Mouse (Mus musculus): Measurements from ENCODE around the gene Ltbp1.

The Ltbp1 gene

DNA sequence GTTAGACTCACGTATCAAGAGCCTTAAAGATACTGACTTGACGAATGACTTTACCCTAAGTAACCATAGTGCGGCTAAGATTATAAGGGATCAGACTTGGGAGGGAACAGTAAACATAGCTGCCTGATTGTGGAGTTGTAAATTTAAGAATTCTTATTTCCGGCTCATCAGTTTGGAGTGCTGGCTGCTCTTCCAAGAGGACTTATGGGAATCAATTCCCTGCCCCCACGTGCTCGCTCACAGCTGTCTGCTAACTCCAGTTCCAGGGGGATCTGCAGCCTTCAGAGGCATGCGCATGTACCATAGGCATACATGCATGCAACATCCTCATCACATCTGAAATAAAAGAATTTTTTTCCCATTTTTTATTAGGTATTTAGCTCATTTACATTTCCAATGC is 61.0 kb downstream of the Ltbp1 start:
- DNase-seq (ENCODE audit: low read depth, low spot score), result no peak

DNA sequence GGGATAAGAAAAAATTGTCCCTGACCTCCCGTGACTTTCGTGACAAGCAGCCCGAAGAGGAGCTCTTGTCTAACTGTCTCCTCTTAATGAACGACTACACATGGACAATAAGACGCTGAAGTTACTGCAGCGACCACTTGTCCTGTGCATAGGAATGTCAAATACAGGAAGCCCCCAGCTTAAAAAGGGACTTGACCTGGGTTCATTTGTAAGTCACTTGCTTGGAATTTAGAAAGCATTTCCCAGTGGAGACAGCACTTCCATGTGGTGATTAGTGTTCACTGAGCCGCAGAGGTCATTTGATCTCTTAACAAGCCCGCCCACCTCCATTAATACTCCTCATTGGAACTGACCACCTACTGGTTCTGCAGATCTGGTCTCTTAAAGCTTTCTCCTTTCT is 61.9 kb downstream of the Ltbp1 start:
- no peak for DNase-seq (ENCODE audit: low read depth, low spot score)

DNA sequence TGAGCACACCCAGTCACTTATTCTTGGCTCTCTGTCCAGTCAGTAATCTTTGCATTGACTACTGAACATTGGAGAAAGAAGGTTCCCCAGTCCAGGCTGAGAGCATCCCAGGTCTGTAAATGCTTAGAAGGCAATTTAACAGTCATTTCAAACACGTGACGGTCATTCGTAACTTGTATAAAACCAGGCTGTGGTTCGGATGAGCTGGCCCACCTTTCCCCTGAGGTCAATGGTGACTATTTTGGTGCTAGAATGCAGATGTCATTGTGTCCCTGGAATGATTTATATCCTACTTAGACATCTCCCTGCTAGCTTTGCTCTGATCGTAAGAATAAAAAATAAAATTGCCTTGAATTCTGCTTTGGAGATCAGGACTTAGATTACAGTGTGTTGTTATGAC is 63.9 kb downstream of the Ltbp1 start:
- no peak for DNase-seq (ENCODE audit: low read depth, low spot score)

DNA sequence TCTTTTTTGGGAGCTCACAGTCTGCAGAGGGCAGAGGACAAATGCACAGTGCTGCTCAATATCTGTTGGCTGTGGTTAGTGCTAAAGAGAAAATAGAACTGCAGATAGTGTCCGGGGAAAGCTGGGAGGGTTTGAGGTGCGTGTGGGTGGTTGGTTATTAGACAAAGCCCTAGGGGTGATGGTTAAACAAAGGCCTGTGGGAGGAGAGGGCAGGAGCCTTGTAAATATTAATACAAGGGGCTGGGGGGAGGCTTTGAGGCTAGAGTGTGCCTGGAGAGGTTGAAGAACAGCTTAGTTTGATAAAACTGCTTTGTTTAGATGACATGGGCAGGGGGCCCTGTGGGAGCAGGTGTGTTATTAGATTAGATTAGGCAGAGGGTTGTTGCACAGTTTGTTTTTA is 65.8 kb downstream of the Ltbp1 start:
- no peak for DNase-seq (ENCODE audit: low read depth, low spot score)

DNA sequence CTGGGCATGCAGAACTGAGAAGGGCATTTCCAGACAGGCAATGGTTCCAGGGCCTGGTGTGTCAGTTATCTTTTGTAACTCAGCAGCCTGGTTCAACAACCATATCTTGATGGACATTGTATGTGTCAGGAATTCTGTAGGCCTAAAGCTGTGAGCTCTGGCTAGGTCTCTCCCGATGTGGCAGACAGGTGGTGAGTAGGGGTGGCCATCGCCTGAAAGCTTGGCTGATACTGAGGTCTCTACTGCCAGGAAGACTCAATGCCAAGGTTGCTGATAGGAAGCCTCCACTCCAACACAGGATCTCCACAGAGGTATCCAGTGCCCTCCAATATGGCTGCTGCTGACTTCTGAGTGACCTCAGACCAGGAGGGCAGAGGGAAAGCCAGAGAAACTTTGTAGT is 66.4 kb downstream of the Ltbp1 start:
- DNase-seq (ENCODE audit: low read depth, low spot score), result no peak

DNA sequence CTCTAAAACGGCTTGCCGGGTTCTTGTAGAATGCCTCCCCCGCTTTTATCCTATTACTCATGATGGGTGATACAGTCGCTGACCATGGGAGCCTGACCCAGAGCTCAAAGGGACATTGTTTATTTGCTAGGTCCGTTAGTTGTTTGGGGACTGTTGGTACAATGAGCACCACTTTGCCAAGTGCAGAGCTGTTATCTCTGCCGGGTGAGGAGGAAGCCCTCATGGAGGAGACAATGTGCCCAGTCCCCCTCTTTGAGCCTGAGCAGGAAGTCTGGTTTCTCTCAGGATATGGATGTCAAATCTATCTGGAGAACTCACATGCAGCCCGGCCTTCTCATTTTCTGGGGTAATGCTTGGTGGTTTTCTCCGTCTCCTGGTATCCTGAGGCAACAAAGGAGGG is 68.5 kb downstream of the Ltbp1 start:
- no peak for DNase-seq (ENCODE audit: low read depth, low spot score)

DNA sequence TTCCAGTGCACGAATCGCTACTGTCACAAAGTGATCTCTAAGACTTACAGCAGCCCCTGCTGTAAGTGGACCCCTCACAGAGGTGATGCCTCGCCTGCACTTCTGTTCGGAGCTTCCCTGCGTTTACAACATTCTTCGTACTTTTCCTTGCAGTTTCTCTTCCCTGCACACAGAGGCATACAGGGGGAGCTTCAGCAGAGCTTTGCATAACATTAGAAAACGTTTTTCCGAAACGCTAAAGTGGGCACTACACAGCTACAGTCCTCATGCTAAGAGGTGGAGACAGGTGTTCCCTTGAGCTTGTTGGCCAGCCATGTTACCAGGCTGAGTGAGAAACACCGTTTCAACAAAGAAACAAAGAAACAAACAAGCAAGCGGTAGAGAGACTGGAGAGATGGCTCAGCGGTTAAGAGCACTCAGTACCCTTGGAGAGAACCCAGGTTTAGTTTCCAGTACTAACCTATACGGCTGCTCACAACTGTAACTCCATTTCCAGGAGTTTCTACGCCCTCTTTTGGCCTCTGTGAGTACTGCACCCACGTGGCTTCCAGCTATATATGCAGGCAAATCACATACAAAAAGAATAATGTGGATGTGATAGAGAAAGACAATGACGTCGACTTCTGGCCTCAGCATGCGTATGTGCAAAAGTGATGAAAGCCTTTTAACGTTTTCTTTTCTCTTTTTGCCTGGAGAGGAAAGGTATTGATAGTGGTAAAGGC is 69.8 kb downstream of the Ltbp1 start:
- DNase-seq (ENCODE audit: low read depth, low spot score), result no peak

DNA sequence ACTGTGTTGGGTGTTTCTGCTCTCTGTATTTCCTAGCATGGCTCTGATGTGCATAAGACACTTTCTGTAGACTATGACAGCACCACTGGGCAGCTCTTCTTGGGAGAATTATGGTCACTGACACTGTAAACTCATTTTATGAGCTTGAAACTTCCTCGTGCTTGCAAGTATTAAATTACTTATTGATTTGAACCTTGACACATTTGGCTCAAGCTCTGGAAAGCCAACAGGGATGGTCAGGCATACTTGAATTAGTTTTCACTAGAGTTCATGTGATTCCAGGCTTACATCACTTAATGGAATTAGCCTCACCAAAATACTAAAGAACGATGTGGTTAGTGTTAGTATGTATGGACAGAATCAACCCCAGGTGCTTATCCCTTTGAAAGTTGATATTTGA is 76.0 kb downstream of the Ltbp1 start:
- DNase-seq (ENCODE audit: low read depth, low spot score), result no peak

DNA sequence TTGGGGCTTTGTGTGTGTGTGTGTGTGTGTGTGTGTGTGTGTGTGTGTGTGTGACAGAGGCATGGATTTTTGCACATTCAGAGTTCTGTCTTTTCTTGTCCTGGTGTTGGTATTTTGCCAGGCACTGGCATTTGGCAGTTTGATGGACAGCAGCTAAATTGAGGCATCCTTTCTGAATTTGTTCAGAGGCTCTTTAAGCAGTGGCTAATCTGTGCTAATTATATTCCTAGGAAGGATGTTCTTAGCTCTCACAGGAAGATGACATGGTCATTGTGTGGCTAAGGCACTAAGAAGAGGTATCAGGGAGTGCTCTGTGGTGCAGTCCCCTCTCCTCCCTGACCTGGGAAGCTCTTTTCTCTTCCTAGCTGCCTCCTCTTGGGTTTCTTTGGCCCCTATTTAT is 77.1 kb downstream of the Ltbp1 start:
- DNase-seq (ENCODE audit: low read depth, low spot score), result no peak

DNA sequence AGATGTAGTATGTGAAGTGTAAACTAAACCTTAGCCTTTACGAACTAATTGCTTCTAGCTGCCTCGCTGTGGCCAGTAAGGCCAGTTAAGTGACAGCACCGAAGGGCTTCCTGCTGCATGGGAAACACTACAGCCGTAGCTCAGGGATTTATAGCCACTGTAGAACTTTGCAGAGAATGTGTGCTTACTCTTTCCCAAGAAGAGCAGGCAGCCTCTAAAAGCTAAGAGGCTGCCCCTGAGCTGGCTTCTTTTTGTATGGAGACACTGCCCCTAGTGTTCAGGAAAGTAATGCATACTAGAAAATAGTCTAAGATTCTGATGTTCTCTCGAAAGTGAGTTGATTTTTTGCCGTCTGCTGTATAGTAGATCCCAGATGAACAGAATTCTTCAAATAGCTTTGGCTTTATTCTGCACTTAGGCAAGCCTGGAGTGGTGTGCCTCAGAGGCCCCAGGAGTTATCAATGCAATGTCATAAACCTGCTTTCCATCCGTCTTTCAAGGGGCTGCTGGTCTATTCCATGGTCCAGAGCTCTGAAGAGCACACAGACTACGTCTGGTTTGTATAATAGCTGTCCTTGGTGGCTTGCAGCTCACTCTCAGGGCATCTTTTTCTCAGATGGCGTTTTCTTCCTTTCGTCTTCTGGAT is 82.1 kb downstream of the Ltbp1 start:
- no peak for DNase-seq (ENCODE audit: low read depth, low spot score)

DNA sequence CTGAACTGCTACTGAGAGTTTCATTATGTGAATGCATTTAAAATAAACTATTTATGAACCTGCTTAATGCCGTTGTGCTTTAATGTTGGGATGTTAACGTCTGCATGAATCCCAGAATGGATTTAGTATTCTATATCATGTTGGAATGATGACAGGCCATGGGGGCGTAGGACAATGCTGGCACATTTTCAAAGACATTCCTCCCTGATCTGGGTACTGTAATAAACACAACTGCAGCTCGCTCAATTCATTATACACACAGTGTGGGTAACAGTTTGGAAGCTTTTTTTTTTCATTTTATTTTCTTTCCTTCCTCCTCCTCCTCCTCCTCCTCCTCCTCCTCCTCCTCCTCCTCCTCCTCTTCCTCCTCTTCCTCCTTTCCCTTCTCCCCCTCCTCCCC is 82.9 kb downstream of the Ltbp1 start:
- DNase-seq (ENCODE audit: low read depth, low spot score), result no peak

DNA sequence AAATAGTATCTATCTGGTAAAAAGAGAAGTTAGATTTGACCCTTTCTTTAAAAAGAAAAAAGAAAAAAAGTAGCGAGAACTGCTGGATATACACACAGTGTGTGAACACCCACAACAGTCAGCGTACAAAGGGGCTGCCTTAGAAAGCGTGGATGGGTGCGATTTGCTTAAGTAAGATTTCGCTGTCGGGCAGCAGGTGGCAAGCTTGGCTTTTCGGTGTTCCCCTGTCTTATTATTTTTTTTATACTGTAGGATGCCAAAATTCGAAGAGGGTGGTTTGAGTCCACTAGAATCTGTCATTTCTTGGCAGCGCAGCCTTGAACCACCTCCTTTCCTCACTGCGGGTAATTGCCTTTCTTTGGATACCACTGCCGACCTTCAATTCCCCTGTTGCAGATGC is 83.4 kb downstream of the Ltbp1 start:
- no peak for DNase-seq (ENCODE audit: low read depth, low spot score)

DNA sequence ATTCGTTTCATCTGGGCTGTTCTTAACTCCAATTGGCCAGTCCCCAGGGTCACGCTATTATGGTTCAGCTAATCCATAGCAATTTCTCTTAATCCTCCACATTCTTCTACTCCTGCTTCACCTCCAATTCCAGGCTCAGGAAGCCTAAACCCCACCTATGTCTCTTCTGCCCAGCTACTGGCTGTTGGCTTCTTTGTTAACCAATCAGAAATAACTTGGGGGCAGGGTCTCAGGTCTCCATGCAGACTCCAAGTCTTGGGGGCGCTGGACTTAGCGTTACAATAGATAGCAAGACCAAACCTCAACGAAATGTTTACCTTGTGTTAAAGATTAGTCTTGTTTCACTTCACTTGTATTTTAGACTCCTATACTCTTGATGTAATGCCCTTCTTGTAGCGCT is 85.2 kb downstream of the Ltbp1 start:
- no peak for DNase-seq (ENCODE audit: low read depth, low spot score)

DNA sequence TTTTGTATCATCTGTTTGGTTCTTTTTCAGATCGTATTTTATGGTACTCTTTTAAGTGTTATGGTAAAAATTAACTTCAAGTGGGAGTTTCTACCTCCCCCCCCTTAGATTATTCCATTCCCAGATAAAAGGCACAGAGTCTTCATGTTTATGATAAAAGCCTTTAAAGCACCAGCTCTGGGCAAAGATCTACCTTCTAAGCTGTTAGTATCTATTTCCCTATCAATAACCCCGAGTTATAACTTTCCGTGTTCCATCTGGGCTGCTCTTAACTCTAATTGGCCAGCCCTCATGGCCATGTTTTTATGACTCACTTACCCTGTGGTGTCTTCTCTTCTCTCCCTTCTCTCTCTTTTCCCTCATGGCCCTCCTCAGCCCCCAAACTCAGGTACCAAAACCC is 88.2 kb downstream of the Ltbp1 start:
- no peak for DNase-seq (ENCODE audit: low read depth, low spot score)

DNA sequence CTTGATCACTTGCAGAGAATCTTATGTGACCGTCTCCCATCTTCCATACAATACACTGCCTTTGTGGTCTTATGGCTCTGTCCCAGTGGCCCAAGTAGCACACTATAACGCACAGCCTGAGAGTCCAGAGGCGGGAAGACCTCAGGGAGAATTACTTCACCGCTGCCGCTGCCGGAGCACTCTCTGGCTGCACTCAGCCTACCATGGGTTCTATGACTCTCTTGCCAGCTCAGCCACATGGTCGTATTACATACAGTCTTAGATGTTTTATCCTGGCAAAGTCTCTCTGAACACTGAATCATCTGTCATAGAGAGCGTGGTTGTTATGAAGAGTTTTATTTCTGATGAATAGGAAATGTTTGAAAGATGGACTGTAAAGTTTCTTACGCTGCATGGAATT is 89.2 kb downstream of the Ltbp1 start:
- DNase-seq (ENCODE audit: low read depth, low spot score), result no peak

DNA sequence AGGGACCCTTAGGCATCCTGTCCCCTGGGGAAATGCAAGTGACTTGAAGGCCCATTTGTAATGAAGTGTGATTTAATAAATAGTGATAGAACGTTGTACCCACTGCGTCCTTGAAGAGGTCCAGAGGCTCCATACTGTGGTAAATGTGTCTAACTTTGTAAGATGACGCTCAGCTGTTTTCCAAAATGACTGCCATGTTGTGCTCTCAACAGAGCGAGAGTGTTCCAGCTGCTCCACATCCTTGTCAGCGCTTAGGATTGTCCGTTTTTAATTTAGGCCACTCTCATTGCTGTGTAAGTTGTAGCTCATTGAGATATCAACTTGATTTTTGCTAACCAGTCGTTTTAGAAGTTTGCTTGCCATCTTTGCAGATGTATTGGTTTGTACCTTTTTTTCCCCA is 91.4 kb downstream of the Ltbp1 start:
- no peak for DNase-seq (ENCODE audit: low read depth, low spot score)

DNA sequence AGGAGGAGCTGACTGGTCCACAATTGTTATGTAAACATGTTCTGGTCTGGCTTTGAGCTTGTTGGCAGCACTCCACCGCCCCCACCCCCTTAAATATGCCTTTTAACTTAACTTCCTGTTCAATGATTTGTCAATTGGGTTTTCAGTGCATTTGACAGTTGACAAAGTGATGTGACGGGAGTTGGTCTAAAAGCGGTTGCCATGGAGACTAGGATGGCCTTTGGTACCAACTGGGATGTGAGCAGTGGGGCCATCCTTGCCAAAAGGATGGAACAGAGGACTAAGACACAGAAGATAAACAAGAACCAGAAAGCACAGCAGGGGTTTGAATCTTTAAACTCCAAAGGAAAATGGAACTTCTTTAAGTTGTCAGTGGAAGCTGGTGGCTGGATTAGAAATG is 92.0 kb downstream of the Ltbp1 start:
- DNase-seq (ENCODE audit: low read depth, low spot score), result no peak

DNA sequence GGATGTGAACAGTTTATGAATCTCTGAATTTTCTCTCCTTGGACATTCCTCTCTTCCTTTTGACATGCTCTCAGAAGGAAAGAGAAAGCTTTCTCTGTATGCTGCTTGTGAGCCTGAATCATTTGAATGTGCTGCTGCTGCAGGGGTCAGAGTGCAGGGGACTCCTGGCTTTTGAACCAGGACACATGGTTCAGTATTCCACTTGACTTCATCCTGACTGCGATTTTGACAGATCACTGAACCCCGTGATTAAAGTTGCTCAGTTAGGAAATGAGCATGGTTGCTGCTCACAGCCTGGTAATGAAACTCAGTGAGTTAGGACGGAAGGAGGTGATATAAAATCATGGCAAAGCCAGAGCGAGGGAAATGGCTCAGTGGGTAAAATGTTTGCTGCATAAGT is 95.8 kb downstream of the Ltbp1 start:
- DNase-seq (ENCODE audit: low read depth, low spot score), result no peak

DNA sequence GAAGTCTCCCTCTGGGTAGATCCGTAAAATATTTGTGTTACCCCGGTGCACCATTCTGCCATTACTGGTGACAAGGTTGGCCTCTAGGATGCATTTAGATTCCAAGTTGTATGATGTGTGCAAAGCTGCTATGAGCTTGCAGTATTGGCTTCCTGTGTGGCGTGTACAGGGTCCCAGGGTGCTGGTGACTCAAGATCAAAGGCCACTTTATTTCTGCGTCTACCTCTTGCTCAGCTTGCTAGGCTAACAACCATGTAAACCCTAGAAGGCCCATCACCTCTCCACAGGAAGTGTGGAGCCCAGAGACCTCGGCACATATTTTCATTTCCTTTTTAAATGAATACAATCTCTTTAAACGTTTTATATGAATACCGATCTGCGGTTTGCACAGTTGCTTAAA is 96.6 kb downstream of the Ltbp1 start:
- no peak for DNase-seq (ENCODE audit: low read depth, low spot score)

DNA sequence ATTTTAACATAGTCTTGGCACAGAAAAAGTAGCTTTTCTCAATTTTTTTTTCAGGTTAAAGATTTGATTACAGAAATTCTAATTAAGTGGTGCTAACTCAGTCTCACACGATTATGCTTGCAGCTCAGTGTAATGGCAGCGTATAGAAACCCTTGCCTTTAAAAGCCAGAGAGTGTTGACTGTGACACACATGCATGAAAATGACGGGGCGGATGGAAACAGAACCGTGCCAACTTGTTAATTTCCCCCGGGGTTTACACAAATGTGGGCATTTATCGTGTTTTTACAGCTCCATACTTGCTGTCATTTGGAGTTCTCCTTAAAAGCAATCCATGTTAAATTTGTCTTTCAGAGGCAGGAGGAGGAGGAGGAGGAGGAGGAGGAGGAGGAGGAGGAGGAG is 102.0 kb downstream of the Ltbp1 start:
- no peak for DNase-seq (ENCODE audit: low read depth, low spot score)

DNA sequence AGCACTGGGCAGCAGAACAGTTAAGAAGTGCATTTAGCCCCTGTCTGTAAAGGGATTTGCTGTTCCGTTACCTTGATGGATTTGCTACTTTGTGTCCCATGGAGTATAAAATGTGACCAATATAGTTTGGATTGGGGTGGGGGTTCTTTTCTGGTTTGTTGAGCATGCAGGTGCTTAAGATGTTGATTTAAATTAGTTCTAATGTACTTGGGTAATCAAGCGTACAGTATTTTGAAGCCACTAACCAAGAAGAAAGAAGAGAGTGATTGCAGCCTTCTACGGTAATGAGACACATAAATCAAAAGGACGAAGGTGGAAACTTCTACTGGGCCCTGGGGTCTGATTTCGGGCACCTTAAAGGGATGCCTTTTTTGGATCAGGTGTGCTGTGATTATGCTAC is 102.5 kb downstream of the Ltbp1 start:
- no peak for DNase-seq (ENCODE audit: low read depth, low spot score)

DNA sequence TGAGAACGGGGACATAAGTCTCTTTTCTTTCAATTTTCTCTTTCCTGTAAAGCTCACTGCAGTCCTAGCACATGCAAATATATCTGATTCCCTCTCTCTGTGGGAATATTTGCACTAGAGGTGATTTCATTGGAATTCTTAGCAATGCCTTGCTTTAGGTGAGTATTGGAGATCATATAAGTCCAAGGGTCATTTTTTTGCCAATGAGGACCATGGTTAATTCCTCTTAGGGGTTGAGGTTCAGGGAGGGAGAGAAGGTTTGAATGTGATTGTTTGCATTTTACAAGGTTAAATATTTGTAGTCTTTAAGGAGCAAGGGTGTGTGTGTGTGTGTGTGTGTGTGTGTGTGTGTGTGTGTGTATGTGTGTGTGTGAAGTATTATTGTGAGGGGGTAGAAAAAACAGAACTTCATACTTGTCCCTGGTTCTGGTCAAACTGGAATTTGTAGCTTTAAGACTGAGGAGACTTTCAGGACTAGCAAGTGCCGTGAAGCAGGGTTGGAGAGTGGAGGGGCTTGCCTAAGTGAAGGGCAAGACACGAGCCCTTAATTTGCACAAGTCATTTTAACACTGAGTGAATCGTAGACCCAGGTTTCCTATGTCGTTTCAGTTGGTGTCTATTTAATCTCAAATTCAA is 103.8 kb downstream of the Ltbp1 start:
- no peak for DNase-seq (ENCODE audit: low read depth, low spot score)
